Mouse (Mus musculus) hindbrain, embryonic 10.5 days (tissue): Measurements from ENCODE around the gene Myo16. TPM values are rescaled to one million over a fixed set of nuclear protein-coding genes. Genes with fewer than 3 reads are reported as not detected.

Experiments used
- DNase-seq: peaks from one replicate; pipeline ENCODE4 v3.0.0-alpha.2; 2017; ENCODE audit warnings: low spot score
- H3K27ac ChIP-seq: fragments of 300-500 bp; sonication (generic); 2 replicates; pipeline ENCODE4 v1.5.1; 2016; ENCODE audit warnings: mild to moderate bottlenecking, moderate library complexity
- H3K27me3 ChIP-seq: fragments of 300-500 bp; sonication (generic); 2 replicates; pipeline ENCODE4 v1.6.1; 2016; ENCODE audit warnings: mild to moderate bottlenecking; ENCODE audit not compliant: poor library complexity, insufficient read depth, severe bottlenecking
- H3K36me3 ChIP-seq: fragments of 300-500 bp; sonication (generic); 2 replicates; pipeline ENCODE4 v1.6.1; 2016; ENCODE audit warnings: mild to moderate bottlenecking, moderate library complexity
- H3K4me1 ChIP-seq: fragments of 300-500 bp; sonication (generic); replicated peaks from 2 replicates; pipeline ENCODE4 v1.6.1; 2016; ENCODE audit warnings: mild to moderate bottlenecking
- H3K4me3 ChIP-seq: fragments of 300-500 bp; sonication (generic); 2 replicates; pipeline ENCODE4 v1.5.1; 2016; ENCODE audit warnings: mild to moderate bottlenecking, moderate library complexity
- H3K9me3 ChIP-seq: fragments of 300-500 bp; sonication (generic); 2 replicates; pipeline ENCODE4 v1.6.1; 2016; ENCODE audit warnings: mild to moderate bottlenecking, moderate library complexity
- WGBS: fragments of 180-500 bp; shearing (Covaris S2); methylation state at CpG from one replicate; pipeline ENCODE4 v1.1.7; 2016; 5-methylcytosine and 5-hydroxymethylcytosine counted together
- polyA plus RNA-seq: library from polyadenylated mRNA; unstranded; fragments of >200 nt; fragmentation: Nextera tagmentation; extraction: Ambion mirVana; gene quantifications from 2 replicates; pipeline ENCODE4 v1.2.1, GENCODE M21; 2016

The Myo16 gene
- polyA plus RNA-seq, 1 experiment from 2014 or later, result 2.8 TPM

GRCm38 (mm10) chr8:10256563-10256962 is 102.9 kb downstream of the Myo16 start:
- Histone ChIP-seq H3K9me3 (no peaks in the 10 kb centered on the region), H3K27me3 (no peaks in the 10 kb centered on the region), H3K4me3 (no peak overlapping the region), H3K4me1 (no peaks in the 10 kb centered on the region), H3K36me3 (no peaks in the 10 kb centered on the region), H3K27ac (no peak overlapping the region)
- DNase-seq, result no peak
- 82% methylated on average over 3 of the region's 3 CpGs for WGBS

- DNase-seq, result no peak
- no peaks in the 10 kb centered on the region for H3K27me3 ChIP-seq
- 89% methylated on average over 4 of the region's 4 CpGs for WGBS
Observed at GRCm38 (mm10) chr8:10270094-10270493, 116.4 kb downstream of the Myo16 start.

GRCm38 (mm10) chr8:10292600-10292999 is 138.9 kb downstream of the Myo16 start:
- no peaks in the 10 kb centered on the region for H3K36me3 ChIP-seq

More at GRCm38 (mm10) chr8:10270094-10270493, 116.4 kb downstream of the Myo16 start:
- H3K9me3 ChIP-seq, result no peaks in the 10 kb centered on the region
- no peak overlapping the region for H3K27ac ChIP-seq
- no peak overlapping the region for H3K4me3 ChIP-seq
- no peaks in the 10 kb centered on the region for H3K36me3 ChIP-seq
- no peaks in the 10 kb centered on the region for H3K4me1 ChIP-seq

GRCm38 (mm10) chr8:10300797-10301196 is 147.1 kb downstream of the Myo16 start:
- 56% methylated on average over 3 of the region's 3 CpGs for WGBS
- H3K36me3 ChIP-seq, result no peaks in the 10 kb centered on the region
- no peaks in the 10 kb centered on the region for H3K9me3 ChIP-seq
- no peak overlapping the region for H3K27ac ChIP-seq
- no peaks in the 10 kb centered on the region for H3K4me1 ChIP-seq
- no peak for DNase-seq
- no peak overlapping the region for H3K4me3 ChIP-seq
- no peaks in the 10 kb centered on the region for H3K27me3 ChIP-seq

More at GRCm38 (mm10) chr8:10292600-10292999, 138.9 kb downstream of the Myo16 start:
- no peak overlapping the region for H3K27ac ChIP-seq
- H3K4me1 ChIP-seq, result no peaks in the 10 kb centered on the region
- H3K9me3 ChIP-seq, result no peaks in the 10 kb centered on the region
- 80% methylated on average over 4 of the region's 4 CpGs for WGBS
- no peak overlapping the region for H3K4me3 ChIP-seq
- H3K27me3 ChIP-seq, result no peaks in the 10 kb centered on the region
- no peak for DNase-seq

- Histone ChIP-seq H3K4me3 (no peak overlapping the region), H3K27ac (no peak overlapping the region), H3K4me1 (no peaks in the 10 kb centered on the region), H3K27me3 (no peaks in the 10 kb centered on the region), H3K36me3 (no peaks in the 10 kb centered on the region), H3K9me3 (no peaks in the 10 kb centered on the region)
- DNase-seq, result no peak
- WGBS, result 76% methylated on average over 4 of the region's 4 CpGs
Observed at GRCm38 (mm10) chr8:10303061-10303460, 149.3 kb downstream of the Myo16 start.

- WGBS, result 91% methylated on average over 3 of the region's 3 CpGs
- H3K9me3 ChIP-seq, result no peaks in the 10 kb centered on the region
- no peak overlapping the region for H3K27ac ChIP-seq
- no peak overlapping the region for H3K4me3 ChIP-seq
- no peaks in the 10 kb centered on the region for H3K27me3 ChIP-seq
- no peaks in the 10 kb centered on the region for H3K36me3 ChIP-seq
- DNase-seq, result no peak
- H3K4me1 ChIP-seq, result no peaks in the 10 kb centered on the region
Observed at GRCm38 (mm10) chr8:10303992-10304391, 150.3 kb downstream of the Myo16 start.

GRCm38 (mm10) chr8:10304721-10305120 is 151.0 kb downstream of the Myo16 start:
- WGBS, result 78% methylated on average over 1 of the region's 1 CpGs
- H3K4me1 ChIP-seq, result no peaks in the 10 kb centered on the region
- H3K27ac ChIP-seq, result no peak overlapping the region
- no peaks in the 10 kb centered on the region for H3K9me3 ChIP-seq
- no peak overlapping the region for H3K4me3 ChIP-seq
- no peaks in the 10 kb centered on the region for H3K36me3 ChIP-seq
- no peaks in the 10 kb centered on the region for H3K27me3 ChIP-seq
- no peak for DNase-seq

GRCm38 (mm10) chr8:10307345-10307744 is 153.6 kb downstream of the Myo16 start:
- 88% methylated on average over 6 of the region's 6 CpGs for WGBS
- DNase-seq, result no peak
- Histone ChIP-seq H3K9me3 (no peaks in the 10 kb centered on the region), H3K4me3 (no peak overlapping the region), H3K36me3 (no peaks in the 10 kb centered on the region), H3K27me3 (no peaks in the 10 kb centered on the region), H3K4me1 (0 out of 2 replicates have a peak, but pooled peaks cover under 1% of the 10 kb centered on the region), H3K27ac (no peak overlapping the region)

GRCm38 (mm10) chr8:10307770-10308476 is 154.2 kb downstream of the Myo16 start:
- no peaks in the 10 kb centered on the region for H3K27me3 ChIP-seq
- WGBS, result 68% methylated on average over 12 of the region's 12 CpGs
- H3K4me3 ChIP-seq, result no peak overlapping the region
- H3K36me3 ChIP-seq, result no peaks in the 10 kb centered on the region
- 0 out of 2 replicates have a peak, but pooled peaks cover 4% of the 10 kb centered on the region for H3K4me1 ChIP-seq
- H3K9me3 ChIP-seq, result no peaks in the 10 kb centered on the region
- H3K27ac ChIP-seq, result no peak overlapping the region
- no peak for DNase-seq

- H3K27me3 ChIP-seq, result no peaks in the 10 kb centered on the region
- 0 out of 2 replicates have a peak, but pooled peaks cover 4% of the 10 kb centered on the region for H3K4me1 ChIP-seq
- DNase-seq, result no peak
- no peak overlapping the region for H3K4me3 ChIP-seq
- WGBS, result 91% methylated on average over 2 of the region's 2 CpGs
- no peak overlapping the region for H3K27ac ChIP-seq
- no peaks in the 10 kb centered on the region for H3K36me3 ChIP-seq
- H3K9me3 ChIP-seq, result no peaks in the 10 kb centered on the region
Observed at GRCm38 (mm10) chr8:10310470-10310869, 156.8 kb downstream of the Myo16 start.

GRCm38 (mm10) chr8:10312316-10312715 is 158.6 kb downstream of the Myo16 start:
- DNase-seq, result no peak
- H3K4me3 ChIP-seq, result no peak overlapping the region
- H3K9me3 ChIP-seq, result no peaks in the 10 kb centered on the region
- H3K4me1 ChIP-seq, result 0 out of 2 replicates have a peak, but pooled peaks cover 4% of the 10 kb centered on the region
- H3K27me3 ChIP-seq, result no peaks in the 10 kb centered on the region
- H3K36me3 ChIP-seq, result no peaks in the 10 kb centered on the region
- WGBS, result 65% methylated on average over 10 of the region's 10 CpGs
- no peak overlapping the region for H3K27ac ChIP-seq

- no peaks in the 10 kb centered on the region for H3K36me3 ChIP-seq
- 65% methylated on average over 5 of the region's 5 CpGs for WGBS
- H3K27me3 ChIP-seq, result no peaks in the 10 kb centered on the region
- no peaks in the 10 kb centered on the region for H3K9me3 ChIP-seq
- H3K4me3 ChIP-seq, result no peak overlapping the region
- H3K4me1 ChIP-seq, result 0 out of 2 replicates have a peak, but pooled peaks cover 4% of the 10 kb centered on the region
- no peak overlapping the region for H3K27ac ChIP-seq
- DNase-seq, result no peak
Observed at GRCm38 (mm10) chr8:10316201-10316600, 162.5 kb downstream of the Myo16 start.

GRCm38 (mm10) chr8:10318103-10318502 is 164.4 kb downstream of the Myo16 start:
- no peak overlapping the region for H3K27ac ChIP-seq
- 87% methylated on average over 7 of the region's 7 CpGs for WGBS
- no peak overlapping the region for H3K4me3 ChIP-seq
- no peaks in the 10 kb centered on the region for H3K4me1 ChIP-seq
- no peaks in the 10 kb centered on the region for H3K36me3 ChIP-seq
- no peak for DNase-seq
- H3K27me3 ChIP-seq, result no peaks in the 10 kb centered on the region
- no peaks in the 10 kb centered on the region for H3K9me3 ChIP-seq
